Mouse (Mus musculus) C2C12 (cell line): ENCODE results near the gene Kcnd3.

ENCODE experiments used
- CEBPB ChIP-seq: IDR thresholded peaks from one replicate; pipeline ENCODE4 v1.6.1; 2011; ENCODE audit warnings: low read depth, mild to moderate bottlenecking, control low read depth, moderate library complexity
- CTCF ChIP-seq: IDR thresholded peaks from one replicate; pipeline ENCODE4 v1.5.1; 2011; ENCODE audit not compliant: control insufficient read depth, insufficient read depth, insufficient read length
- MYOD1 ChIP-seq: IDR thresholded peaks from one replicate; pipeline ENCODE4 v1.6.1; 2011; ENCODE audit warnings: low read depth; ENCODE audit not compliant: control insufficient read depth, insufficient read length
- MYOG ChIP-seq: IDR thresholded peaks from one replicate; pipeline ENCODE4 v1.6.1; 2011; ENCODE audit not compliant: control insufficient read depth, insufficient read length; ENCODE audit errors: extremely low read depth
- USF1 ChIP-seq: IDR thresholded peaks from one replicate; pipeline ENCODE4 v1.6.1; 2011; ENCODE audit warnings: low read depth, mild to moderate bottlenecking, control low read depth, moderate library complexity

GRCm38 (mm10) chr3:105714091-105714819 is 262.1 kb downstream of the Kcnd3 start:
- no peak for TF ChIP-seq CTCF
- TF ChIP-seq CEBPB, result no peak
- no peak for TF ChIP-seq MYOG
- no peak for TF ChIP-seq USF1
- TF ChIP-seq MYOD1, result no peak
